Mouse (Mus musculus) megakaryocyte progenitor cell, adult 5-6 weeks (primary cell): Measurements from ENCODE around the gene Slc32a1. TPM values are rescaled to one million over a fixed set of nuclear protein-coding genes. Genes with fewer than 3 reads are reported as not detected.

Experiments used
- ATAC-seq: replicated peaks from 2 replicates; pipeline ENCODE4 v1.8.0; 2016; ENCODE audit warnings: mild to moderate bottlenecking, moderate TSS enrichment, inconsistent platforms; ENCODE audit not compliant: poor library complexity
- total RNA-seq, 2 experiments: library from RNA; stranded (forward) in 1 of 2; stranded (reverse) in 1 of 2; fragments of 157-497, 149-512 nt in 1 of 2; fragments of 200-1000 nt in 1 of 2; gene quantifications; 2 replicates each; pipeline versions ENCODE4 v1.2.3 to v1.2.4; 2015 to 2017

Gene Slc32a1
- total RNA-seq, 2 experiments from 2014 or later: 0.04 TPM; not detected in 1

GRCm38 (mm10) chr2:158654717-158655116 lies 44.1 kb downstream of the Slc32a1 start:
- ATAC-seq: no peak

- no peak for ATAC-seq
Observed at GRCm38 (mm10) chr2:158655806-158656205, 45.2 kb downstream of the Slc32a1 start.

DNA sequence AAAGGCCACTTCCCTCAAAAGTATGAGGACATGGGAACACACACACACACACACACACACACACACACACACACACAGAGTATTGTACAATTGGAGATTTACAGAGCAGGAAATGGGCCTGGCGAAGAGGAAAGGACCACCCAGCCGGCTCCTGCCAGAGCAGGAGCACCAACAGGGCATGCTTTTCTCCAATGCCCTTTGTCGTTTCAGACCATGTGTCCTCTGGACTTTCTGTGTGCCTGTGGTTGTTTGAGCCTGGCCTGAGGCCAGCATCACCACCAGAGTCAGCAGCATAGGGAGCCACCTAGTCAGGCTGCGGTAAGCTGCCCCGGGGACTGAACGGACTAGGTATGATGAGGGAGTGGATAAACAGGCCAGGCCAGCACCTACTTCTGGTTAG lies 48.3 kb downstream of the Slc32a1 start:
- ATAC-seq: peak; percentile 78

DNA sequence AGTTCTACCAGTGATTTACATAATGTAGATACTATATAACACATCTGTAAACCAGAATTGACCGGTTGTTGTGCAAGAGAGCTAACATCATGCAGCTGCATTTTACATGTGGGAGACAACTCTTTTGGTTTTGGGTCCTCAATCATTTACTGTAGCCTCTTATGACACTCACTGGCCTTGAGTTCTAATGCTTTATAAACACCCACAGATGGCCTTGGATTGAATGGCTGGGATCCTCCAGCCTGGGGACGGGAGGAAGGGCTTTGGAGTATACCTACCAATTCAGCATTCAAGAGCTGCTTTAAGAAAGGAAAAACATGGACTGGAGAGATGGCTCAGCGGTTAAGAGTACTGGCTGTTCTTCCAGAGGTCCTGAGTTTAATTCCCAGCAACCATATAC lies 48.8 kb downstream of the Slc32a1 start:
- peak; percentile 7; the same call in 1 of the 2 replicates for ATAC-seq

- ATAC-seq: no peak
Observed at GRCm38 (mm10) chr2:158665098-158665497, 54.5 kb downstream of the Slc32a1 start, which contains the start of gene Ppp1r16b. Ppp1r16b (plus strand) TSS chr2:158665398.

Other genes with a start within 250 kb of the Slc32a1 start
- gene Snhg11, start 235.1 kb upstream of the Slc32a1 start, total RNA-seq (2015): 0.17 and 0.24 TPM in 2 replicates
- gene Snhg11, start 235.1 kb upstream of the Slc32a1 start, total RNA-seq (2017): 0.03 and 0.17 TPM in 2 replicates
- 37.8 and 40.9 TPM in 2 replicates for gene Ralgapb, start 200.9 kb upstream of the Slc32a1 start, total RNA-seq (2015)
- 22.2 and 30.4 TPM in 2 replicates for gene Ralgapb, start 200.9 kb upstream of the Slc32a1 start, total RNA-seq (2017)
- gene Adig, start 108.2 kb upstream of the Slc32a1 start, total RNA-seq (2015): not detected in 2 replicates
- gene Adig, start 108.2 kb upstream of the Slc32a1 start, total RNA-seq (2017): not detected in 2 replicates
- 0.17 TPM in 1 of 2 replicates, not detected in the other for gene Arhgap40, start 98.0 kb upstream of the Slc32a1 start, total RNA-seq (2015)
- not detected in 2 replicates for gene Arhgap40, start 98.0 kb upstream of the Slc32a1 start, total RNA-seq (2017)
- gene Actr5, start 14.1 kb downstream of the Slc32a1 start, total RNA-seq (2015): 9.1 and 14.7 TPM in 2 replicates
- gene Actr5, start 14.1 kb downstream of the Slc32a1 start, total RNA-seq (2017): 14.5 and 18.7 TPM in 2 replicates
- gene Ppp1r16b, start 54.6 kb downstream of the Slc32a1 start, total RNA-seq (2015): 0.17 and 0.30 TPM in 2 replicates
- gene Ppp1r16b, start 54.6 kb downstream of the Slc32a1 start, total RNA-seq (2017): 0.07 and 0.08 TPM in 2 replicates
- 8.9 and 9.3 TPM in 2 replicates for gene Fam83d, start 157.3 kb downstream of the Slc32a1 start, total RNA-seq (2015)
- 5.9 and 7.6 TPM in 2 replicates for gene Fam83d, start 157.3 kb downstream of the Slc32a1 start, total RNA-seq (2017)
- 10.1 and 12.4 TPM in 2 replicates for gene Dhx35, start 184.0 kb downstream of the Slc32a1 start, total RNA-seq (2015)
- 15.3 and 17.3 TPM in 2 replicates for gene Dhx35, start 184.0 kb downstream of the Slc32a1 start, total RNA-seq (2017)